Mouse (Mus musculus) gastrocnemius, postnatal 36 days (tissue): ENCODE measurements around the gene Prdm9. TPM values are rescaled to one million over a fixed set of nuclear protein-coding genes. Genes with fewer than 3 reads are reported as not detected.

Source experiments
- DNase-seq, 2 experiments: peaks; one replicate each; pipeline ENCODE4 v3.0.0; 2022
- intact Hi-C: fragments of 180-260 bp; cut with DNase I; formaldehyde crosslinking; loops from one replicate; pipeline ENCODE4 v1.15.1; 2025
- total RNA-seq, 2 experiments: library from RNA; stranded (reverse); gene quantifications; 2 replicates each; pipeline ENCODE4 v1.2.3; 2021

Gene Prdm9
- total RNA-seq, 2 experiments from 2014 or later = 3.4 to 4.3 TPM

- intact Hi-C loops = no loop called here
- peak in 1 of 2 experiments; percentile 19 for DNase-seq
Observed at GRCm38 (mm10) chr17:15530141-15530540, 34.0 kb downstream of the Prdm9 start.

- intact Hi-C loops = no loop called here
- no peak for DNase-seq
Observed at GRCm38 (mm10) chr17:15528887-15529286, 35.3 kb downstream of the Prdm9 start.

DNA sequence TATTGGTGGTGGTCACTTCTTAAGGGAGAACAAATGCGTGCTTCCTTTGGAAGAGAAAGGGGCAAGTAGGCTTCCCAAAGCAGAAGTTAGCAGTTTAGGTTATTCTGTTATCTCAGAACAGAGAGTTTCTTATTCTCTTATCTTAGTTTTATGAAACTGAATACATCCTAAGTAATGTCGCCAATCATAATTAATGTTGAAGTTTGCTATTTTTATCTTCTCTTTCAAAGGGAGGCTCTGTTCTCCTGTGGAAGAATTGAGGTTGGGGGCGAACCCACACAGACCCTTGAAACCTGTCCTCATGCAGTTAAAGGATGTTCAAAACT lies 36.4 kb downstream of the Prdm9 start:
- no peak for DNase-seq
- intact Hi-C loops = no loop called here

DNA sequence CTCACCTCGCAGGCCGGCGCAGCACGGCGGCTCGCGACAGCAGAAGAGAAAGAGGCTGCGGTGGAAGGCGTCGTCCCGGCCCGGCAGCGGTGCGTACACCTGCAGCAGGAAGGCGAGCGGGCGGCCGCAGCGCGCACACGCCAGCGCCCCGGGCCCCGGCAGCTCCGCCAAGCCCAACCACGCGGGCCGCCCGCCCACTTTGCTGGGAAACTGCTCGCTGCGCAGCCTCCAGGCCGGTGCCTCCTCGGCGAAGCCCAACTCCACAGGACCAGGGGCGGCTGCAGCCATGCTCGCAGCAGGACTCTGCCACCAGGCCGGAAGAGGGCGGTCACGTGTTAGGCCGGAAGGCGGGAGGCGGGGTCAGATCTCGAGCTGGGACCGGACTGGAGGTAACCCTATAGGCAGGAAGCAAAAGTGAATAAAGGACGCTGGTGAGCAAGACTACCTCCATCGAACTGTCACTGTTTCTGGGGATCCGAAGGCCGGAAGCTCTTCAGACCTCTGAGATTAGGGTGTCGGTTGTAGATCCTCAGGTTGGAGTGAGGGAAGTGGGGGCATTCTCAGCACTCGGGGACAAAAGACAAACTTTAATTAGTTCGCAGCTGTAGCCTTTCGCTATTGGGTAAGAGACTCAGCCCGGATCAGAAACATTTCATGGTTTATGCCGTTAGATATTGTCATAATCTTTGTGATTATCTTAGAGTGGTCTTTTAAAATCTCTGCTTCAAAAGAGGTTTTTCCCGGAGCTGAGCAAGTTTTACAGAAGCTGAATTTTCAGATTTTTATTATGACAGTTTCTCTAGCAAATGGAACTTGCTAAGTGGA lies 37.0 kb downstream of the Prdm9 start, which contains the start of gene Pdcd2:
Gene Pdcd2 (minus strand): TSS at position 316 of the 825 bp plus-strand sequence.
- intact Hi-C loops = no loop called here
- peak; percentile 88 to 94 for DNase-seq

- intact Hi-C loops = no loop called here
- DNase-seq = no peak
Observed at GRCm38 (mm10) chr17:15526304-15526703, 37.9 kb downstream of the Prdm9 start.

GRCm38 (mm10) chr17:15518766-15519165 lies 45.4 kb downstream of the Prdm9 start:
- intact Hi-C loops = no loop called here
- DNase-seq = no peak

- intact Hi-C loops = no loop called here
Observed at GRCm38 (mm10) chr17:15518186-15518585, 46.0 kb downstream of the Prdm9 start.

GRCm38 (mm10) chr17:15517776-15518175 lies 46.4 kb downstream of the Prdm9 start:
- intact Hi-C loops = no loop called here
- DNase-seq = no peak

More at GRCm38 (mm10) chr17:15518186-15518585, 46.0 kb downstream of the Prdm9 start:
- no peak for DNase-seq

DNA sequence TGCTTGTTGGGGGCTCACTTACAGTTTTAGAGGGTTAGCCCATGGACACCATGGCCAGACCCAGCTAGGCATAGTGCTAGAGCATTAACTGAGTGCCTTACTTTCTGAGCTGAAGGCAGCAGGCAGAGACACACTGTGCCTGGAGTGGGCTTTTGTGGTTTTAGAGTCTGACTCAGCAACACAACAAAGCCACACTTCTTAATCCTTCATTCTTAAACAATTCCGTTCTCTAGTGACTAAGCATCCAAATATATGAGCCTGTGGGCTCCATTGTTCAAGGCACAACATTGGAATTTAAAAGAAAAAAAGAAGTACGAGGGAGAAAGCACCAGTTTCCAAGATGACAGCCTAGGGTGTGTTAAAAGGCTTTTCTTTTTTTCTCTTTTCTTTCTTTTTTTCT lies 53.5 kb downstream of the Prdm9 start:
- DNase-seq = no peak
- intact Hi-C loops = no loop called here

DNA sequence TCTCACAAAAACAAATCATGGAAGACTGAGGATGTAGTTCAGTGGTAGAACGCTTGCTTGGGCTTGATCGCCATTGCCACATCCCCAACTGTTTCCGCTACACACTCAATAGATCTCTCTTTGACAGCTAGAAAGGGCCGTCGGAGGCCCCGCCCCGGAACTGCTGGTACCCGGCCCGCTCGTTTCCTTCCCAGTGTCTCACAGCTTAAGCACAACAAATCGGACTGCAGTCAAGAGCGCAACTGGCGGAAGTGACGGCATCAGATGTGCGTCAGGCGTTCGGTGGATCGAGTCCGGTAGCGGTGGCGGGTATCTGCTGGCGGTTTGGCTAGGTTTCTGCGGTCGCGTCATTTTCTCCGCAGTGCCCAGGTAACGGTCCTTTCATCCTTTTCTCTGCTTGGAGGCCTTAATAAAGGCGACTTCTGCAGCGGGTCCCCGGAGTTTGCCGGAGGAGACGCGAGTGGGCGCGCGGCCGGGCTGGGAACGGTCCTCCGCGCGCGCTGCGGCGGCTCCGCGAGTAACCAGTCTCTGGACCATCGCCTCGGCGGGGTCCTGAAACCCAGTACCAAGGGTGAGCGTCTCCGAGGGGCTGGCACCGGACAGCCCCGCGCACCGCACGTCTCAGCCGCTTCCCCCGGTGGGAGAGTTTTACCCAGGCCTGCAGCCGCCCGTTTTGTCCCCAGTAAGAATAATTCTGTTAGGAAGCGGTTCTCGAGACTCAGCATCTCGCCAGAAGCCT lies 64.3 kb downstream of the Prdm9 start, which contains the start of the genes Psmb1 and Tbp:
Gene Psmb1 (minus strand): TSS at position 96 of the 739 bp plus-strand sequence.
Gene Tbp (plus strand): TSS at position 233 of the 739 bp plus-strand sequence.
- peak; percentile 95 to 97 for DNase-seq
- intact Hi-C loops = no loop called here

DNA sequence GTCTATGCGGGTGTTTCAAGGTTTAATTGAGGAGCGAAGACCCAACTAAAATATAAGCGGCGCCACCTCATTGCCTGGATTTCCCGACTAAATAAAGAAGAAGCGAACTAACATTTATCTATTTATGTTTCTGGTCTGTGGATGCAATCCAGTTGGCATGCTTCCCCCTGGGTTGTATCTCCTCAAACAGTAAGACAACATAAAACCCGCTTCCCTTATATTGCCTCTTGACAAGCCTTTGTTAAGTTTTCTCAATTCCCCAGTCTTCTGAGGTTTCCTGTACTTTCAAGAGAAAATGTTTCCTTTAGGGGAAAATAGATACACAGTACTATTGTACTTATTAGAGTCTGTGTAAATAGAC lies 65.4 kb downstream of the Prdm9 start:
- no peak for DNase-seq

DNA sequence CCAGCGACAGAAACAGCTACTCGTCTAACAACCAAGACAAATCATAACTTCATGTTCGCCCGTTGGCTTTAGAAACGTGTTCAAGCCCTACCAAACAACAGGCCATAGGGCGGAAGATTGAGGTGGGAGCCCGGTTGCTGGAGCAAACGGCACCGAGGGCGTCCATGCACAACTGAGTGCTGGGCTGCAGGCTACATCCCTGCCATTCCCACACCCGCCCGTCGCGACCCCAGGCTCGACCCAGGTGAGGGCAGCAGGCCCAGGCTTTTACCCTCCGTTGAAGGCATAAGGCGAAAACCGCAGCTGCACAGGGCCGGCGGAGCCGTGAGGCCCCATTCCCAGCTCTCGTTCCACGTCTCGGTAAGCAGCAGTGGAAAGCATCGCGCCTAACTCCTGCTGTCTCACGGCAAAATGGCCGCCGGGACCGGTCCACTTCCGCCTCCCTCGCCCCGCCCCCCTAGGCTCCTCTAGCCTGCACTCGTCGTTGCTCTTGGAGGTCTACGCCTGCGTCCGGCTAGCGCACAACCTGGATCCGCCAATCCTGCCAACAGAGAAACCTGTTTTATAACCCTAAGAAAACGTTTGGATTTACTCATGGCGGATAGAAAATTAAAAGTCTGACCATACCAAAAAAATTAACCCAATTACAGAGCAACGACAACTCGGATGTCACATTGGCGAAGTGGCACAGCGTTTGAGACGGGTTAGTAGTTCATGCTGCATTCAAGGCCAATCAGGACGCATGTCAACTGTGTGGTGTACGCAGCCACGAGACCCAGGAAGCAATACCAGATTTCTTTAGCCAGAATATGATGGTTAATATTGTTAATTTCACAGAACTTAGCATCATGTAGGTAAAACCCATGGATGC lies 66.0 kb downstream of the Prdm9 start:
- intact Hi-C loops = no loop called here
- DNase-seq = peak; percentile 89 to 91

More for the DNA sequence above, 65.4 kb downstream of the Prdm9 start:
- intact Hi-C loops = no loop called here

Other genes starting within 250 kb of the Prdm9 start
- gene Dll1, start 187.5 kb downstream of the Prdm9 start, total RNA-seq = 1 to 10 TPM; 3.2 to 3.4 TPM
- gene Fam120b, start 168.2 kb downstream of the Prdm9 start, total RNA-seq = 1 to 10 TPM; 7.8 to 9.9 TPM
- 100 to 1,000 TPM in 1 of 2 experiments, 10 to 100 TPM in 1; 85.0 to 103 TPM for gene Psmb1, start 64.6 kb downstream of the Prdm9 start, total RNA-seq
- 1 to 10 TPM; 5.9 to 8.2 TPM for gene Tbp, start 64.5 kb downstream of the Prdm9 start, total RNA-seq
- 10 to 100 TPM; 13.9 to 20.1 TPM for gene Pdcd2, start 37.1 kb downstream of the Prdm9 start, total RNA-seq
- gene Chd1, start 140.6 kb upstream of the Prdm9 start, total RNA-seq = 10 to 100 TPM; 11.4 to 11.7 TPM